Mouse (Mus musculus) ES-E14 (cell line): Measurements from ENCODE around the gene Slc2a13. TPM values are rescaled to one million over a fixed set of nuclear protein-coding genes. Genes with fewer than 3 reads are reported as not detected.

Experiments
- DNase-seq: peaks from one replicate; pipeline ENCODE4 v3.0.0-alpha.2; 2013; ENCODE audit warnings: low read depth, low spot score
- H3K27ac ChIP-seq: 2 replicates; pipeline ENCODE4 v1.5.1; 2012; ENCODE audit warnings: low read depth, mild to moderate bottlenecking, low read length, moderate library complexity, mixed read lengths; ENCODE audit not compliant: poor library complexity, insufficient read depth, severe bottlenecking
- H3K36me3 ChIP-seq: 2 replicates; pipeline ENCODE4 v1.6.1; 2012; ENCODE audit warnings: mild to moderate bottlenecking, low read length, moderate library complexity, mixed read lengths; ENCODE audit not compliant: control insufficient read depth, poor library complexity, insufficient read depth, severe bottlenecking
- H3K4me1 ChIP-seq, 2 experiments: fragments of 150-350 bp in 1 of 2; sonication (generic) in 1 of 2; 2 replicates each; pipeline ENCODE4 v1.6.1; 2012; ENCODE audit warnings: low read length in 2 of 2, mild to moderate bottlenecking in 1 of 2, mixed read lengths in 1 of 2; ENCODE audit not compliant: control insufficient read depth in 2 of 2, insufficient read depth in 2 of 2, poor library complexity in 1 of 2
- H3K4me3 ChIP-seq, 2 experiments: fragments of 150-350 bp in 1 of 2; sonication (generic) in 1 of 2; 2 replicates each; pipeline ENCODE4 v1.5.1; 2012; ENCODE audit warnings: low read length in 2 of 2, low read depth in 1 of 2, mild to moderate bottlenecking in 1 of 2, mixed read lengths in 1 of 2; ENCODE audit not compliant: insufficient read depth in 1 of 2, poor library complexity in 1 of 2, severe bottlenecking in 1 of 2
- H3K9ac ChIP-seq: 2 replicates; pipeline ENCODE4 v1.6.1; 2012; ENCODE audit warnings: low read depth, mild to moderate bottlenecking, low read length, mixed read lengths; ENCODE audit not compliant: poor library complexity, insufficient read depth, severe bottlenecking
- H3K9me3 ChIP-seq: fragments of 150-350 bp; sonication (generic); 2 replicates; pipeline ENCODE4 v1.6.1; 2012; ENCODE audit warnings: low read depth, mild to moderate bottlenecking, low read length; ENCODE audit not compliant: control insufficient read depth, insufficient read depth
- CHD2 ChIP-seq: IDR thresholded peaks from 2 replicates; pipeline ENCODE4 v1.6.1; 2014; ENCODE audit warnings: mild to moderate bottlenecking, low read depth, low read length, inconsistent platforms
- HCFC1 ChIP-seq: IDR thresholded peaks from 2 replicates; pipeline ENCODE4 v1.6.1; 2012; ENCODE audit warnings: low read length, inconsistent platforms, borderline replicate concordance; ENCODE audit not compliant: insufficient read depth
- MAFK ChIP-seq: IDR thresholded peaks from 2 replicates; pipeline ENCODE4 v1.6.1; 2014; ENCODE audit warnings: mild to moderate bottlenecking, low read depth, low read length, inconsistent platforms; ENCODE audit not compliant: insufficient read depth
- ZC3H11A ChIP-seq: IDR thresholded peaks from 2 replicates; pipeline ENCODE4 v1.6.1; 2012; ENCODE audit warnings: low read depth, mild to moderate bottlenecking, inconsistent platforms, low read length, borderline replicate concordance
- ZNF384 ChIP-seq: IDR thresholded peaks from 2 replicates; pipeline ENCODE4 v1.6.1; 2012; ENCODE audit warnings: low read depth, low read length, inconsistent platforms
- in situ Hi-C, 2 experiments: fragments of 600-800 bp; cut with MboI; formaldehyde crosslinking; loops; one replicate each; pipeline ENCODE4 v1.15.1; 2025; ENCODE audit warnings: low sequenced_read_pairs in 2 of 2, inconsistent platforms in 1 of 2; ENCODE audit not compliant: unreplicated experiment in 2 of 2
- total RNA-seq: library from RNA; depleted of rRNA; stranded (reverse); fragments of 300-350 nt; gene quantifications from 2 replicates; pipeline ENCODE4 v1.2.3, GENCODE M21; 2012

Gene Slc2a13
- total RNA-seq, 1 experiment = 0.13 TPM

DNA sequence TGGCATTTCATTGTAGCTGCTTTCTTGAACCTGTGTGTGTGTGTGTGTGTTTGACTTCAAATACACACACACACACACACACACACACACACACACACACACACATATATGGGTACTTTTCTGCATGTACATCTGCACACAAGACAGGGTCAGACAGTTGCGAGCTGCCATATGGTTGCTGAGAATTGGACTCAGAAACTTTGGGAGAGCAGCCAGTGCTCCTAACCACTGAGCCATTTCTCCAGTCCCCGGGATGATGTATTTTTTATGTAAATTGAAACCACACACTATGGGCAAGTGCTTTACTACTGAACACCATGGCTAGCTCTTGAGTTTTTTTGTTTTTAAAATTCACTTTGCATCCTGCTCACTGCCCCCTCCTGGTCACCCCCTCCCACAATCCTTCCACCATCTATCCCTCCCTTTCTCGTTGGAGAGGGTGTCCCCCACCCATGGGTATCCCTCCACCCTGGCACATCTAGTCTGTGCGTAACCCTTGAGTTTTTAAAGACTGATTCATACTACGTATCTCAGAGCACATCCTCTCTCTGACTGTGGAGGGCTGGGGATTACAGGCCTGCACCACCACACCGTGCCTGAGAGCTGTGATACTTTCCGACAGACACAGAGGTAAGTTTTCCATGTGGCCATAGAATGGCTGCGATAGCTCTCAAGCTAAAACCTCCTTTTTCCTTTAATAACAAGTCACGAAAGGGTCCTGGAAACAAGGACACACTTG, 200.4 kb downstream of the Slc2a13 start:
- TF ChIP-seq CHD2 = no peak
- no peak for TF ChIP-seq MAFK
- TF ChIP-seq HCFC1 = no peak
- Histone ChIP-seq H3K27ac (no peak overlapping the region), H3K4me1 (no peaks in the 10 kb centered on the region), H3K4me3 (no peak overlapping the region), H3K9me3 (no peaks in the 10 kb centered on the region), H3K36me3 (no peaks in the 10 kb centered on the region), H3K9ac (no peak overlapping the region)
- in situ Hi-C loops = no loop called here
- no peak for DNase-seq

DNA sequence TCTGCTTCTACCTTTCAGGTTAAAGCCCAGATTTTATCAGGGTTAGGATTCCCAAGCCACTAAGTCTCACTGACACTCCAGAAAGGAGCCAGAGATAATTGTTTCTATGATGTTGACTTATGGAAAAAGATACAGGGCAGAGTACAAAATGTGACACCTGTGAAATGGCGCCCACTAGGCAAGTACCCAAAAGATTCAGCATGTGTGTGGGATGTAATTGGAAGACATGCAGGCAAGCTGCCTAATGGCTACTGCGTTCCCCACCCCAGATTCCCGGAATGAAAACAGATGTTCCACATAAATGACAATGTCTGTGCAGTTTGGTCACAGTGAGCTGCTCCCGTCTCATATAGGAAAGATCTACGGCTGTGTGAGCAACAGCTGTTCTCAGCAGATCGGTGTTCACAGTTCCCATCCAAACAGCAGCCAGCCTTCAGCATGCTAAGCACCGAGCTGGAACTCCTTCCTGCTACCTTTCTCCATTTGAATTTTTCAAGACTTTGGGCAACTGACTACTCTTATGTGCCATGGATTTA, 201.1 kb downstream of the Slc2a13 start:
- Histone ChIP-seq H3K27ac (no peak overlapping the region), H3K4me3 (no peak overlapping the region), H3K36me3 (no peaks in the 10 kb centered on the region), H3K9ac (no peak overlapping the region), H3K9me3 (no peaks in the 10 kb centered on the region), H3K4me1 (no peaks in the 10 kb centered on the region)
- no peak for DNase-seq
- TF ChIP-seq HCFC1 (no peak), ZNF384 (no peak), CHD2 (no peak), MAFK (no peak), ZC3H11A (no peak)
- in situ Hi-C loops = no loop called here

DNA sequence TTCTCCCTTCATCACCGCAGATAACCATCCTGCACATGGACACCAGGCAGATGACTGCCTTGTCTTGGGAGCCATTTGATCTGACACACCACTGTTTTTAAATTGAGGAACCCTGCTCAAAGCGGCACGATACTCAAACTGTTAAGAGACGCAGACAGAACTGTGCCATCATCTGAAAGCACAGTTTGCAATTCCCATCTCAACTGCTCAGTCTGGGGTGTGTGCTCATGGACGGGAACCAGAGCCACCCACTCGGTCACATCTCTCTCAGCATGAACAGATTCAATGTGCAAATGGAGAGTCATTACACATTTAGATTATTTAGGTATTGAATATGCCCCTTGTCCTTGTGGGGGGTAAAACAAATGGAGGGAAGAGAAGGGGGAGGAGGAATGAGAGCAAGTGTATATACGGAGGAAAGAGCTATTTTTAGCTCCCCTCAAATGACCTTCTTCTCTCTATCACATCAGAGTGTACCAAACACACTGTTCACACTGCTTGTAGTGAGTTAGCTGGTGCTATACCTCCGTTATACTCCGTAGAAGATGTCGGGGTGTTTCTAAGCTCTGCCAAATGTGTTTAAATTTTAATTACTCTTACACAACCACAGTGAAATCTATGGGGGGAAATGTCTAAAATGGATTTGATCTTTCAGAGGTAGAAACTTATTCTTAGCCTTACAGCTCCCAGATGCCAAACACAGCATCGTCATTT, 203.2 kb downstream of the Slc2a13 start:
- H3K4me1 ChIP-seq = no peaks in the 10 kb centered on the region
- no peaks in the 10 kb centered on the region for H3K36me3 ChIP-seq
- TF ChIP-seq ZC3H11A = no peak
- no peak for TF ChIP-seq CHD2
- no peak for TF ChIP-seq MAFK
- TF ChIP-seq HCFC1 = no peak
- no peak for TF ChIP-seq ZNF384
- no peak overlapping the region for H3K9ac ChIP-seq
- H3K27ac ChIP-seq = no peak overlapping the region
- no peaks in the 10 kb centered on the region for H3K9me3 ChIP-seq
- in situ Hi-C loops = no loop called here
- H3K4me3 ChIP-seq = no peak overlapping the region
- DNase-seq = no peak

DNA sequence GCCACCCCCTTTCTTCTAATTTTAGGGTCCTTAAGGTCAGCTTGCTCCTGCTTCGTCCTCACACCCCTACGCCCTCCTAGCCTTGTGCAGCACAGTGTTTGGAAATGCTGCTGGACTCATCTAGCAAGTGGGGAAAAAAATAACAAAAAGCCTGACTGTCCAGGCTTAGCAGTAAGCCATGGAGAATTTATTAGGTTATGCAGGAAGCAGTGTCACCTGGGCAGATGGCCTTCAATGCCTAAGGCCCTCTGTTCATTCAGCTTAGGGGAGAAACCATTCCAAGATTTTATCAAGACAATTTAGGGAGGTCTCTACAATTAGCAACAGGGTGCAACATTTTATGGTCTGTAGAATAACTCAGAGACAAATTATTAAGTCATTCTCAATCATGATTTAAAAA, 212.6 kb downstream of the Slc2a13 start:
- Histone ChIP-seq H3K27ac (no peak overlapping the region), H3K4me1 (no peaks in the 10 kb centered on the region), H3K4me3 (no peak overlapping the region), H3K36me3 (no peaks in the 10 kb centered on the region), H3K9ac (no peak overlapping the region), H3K9me3 (no peaks in the 10 kb centered on the region)
- in situ Hi-C loops = no loop called here
- no peak for TF ChIP-seq ZNF384
- TF ChIP-seq ZC3H11A = no peak
- no peak for DNase-seq

DNA sequence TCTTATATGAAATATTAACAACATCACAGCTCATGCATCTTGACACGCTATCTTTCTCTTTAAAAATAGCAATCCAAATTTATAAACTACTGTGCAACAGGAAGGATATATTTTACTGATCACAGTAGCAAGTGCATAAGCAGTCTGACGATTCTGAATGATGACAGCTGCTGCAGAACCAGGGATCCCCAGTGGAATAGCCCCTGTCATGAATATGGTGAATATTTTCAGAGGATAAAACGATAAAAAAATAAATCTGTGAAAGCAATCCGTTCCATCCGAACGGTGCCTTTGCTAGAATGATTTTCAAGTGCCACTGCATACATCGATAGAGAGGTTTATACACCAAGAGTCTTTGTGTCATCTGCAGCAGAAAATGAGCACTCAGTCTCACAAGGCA, 222.1 kb downstream of the Slc2a13 start:
- Histone ChIP-seq H3K36me3 (no peaks in the 10 kb centered on the region), H3K4me3 (no peak overlapping the region), H3K9ac (no peak overlapping the region), H3K4me1 (no peaks in the 10 kb centered on the region), H3K9me3 (no peaks in the 10 kb centered on the region), H3K27ac (no peak overlapping the region)
- DNase-seq = no peak
- in situ Hi-C loops = no loop called here
- no peak for TF ChIP-seq MAFK
- no peak for TF ChIP-seq ZC3H11A
- no peak for TF ChIP-seq ZNF384
- TF ChIP-seq CHD2 = no peak
